Mouse (Mus musculus): ENCODE results near the gene Lrp4.

DNA sequence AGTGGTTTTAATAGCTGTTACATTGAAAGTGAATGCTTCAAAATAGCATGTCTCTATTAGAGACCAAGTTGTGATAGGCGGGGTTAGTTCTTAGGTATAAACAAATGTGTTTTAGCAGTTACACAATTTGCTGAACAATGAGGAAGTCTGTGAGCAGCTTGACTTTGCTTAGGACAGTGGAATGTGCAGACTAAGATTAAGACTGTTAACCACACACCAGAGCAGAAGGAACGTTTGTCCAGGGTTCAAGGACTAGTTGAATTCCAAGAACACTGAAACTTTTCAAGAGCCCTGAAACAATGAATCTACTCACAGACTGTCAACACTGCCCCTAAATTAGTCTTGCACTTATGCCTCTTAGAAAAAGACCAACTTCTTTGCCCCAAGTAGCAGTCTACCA is 15.6 kb upstream of the Lrp4 start:
- no peak for TF ChIP-seq CTCF (IDR thresholded peaks at IDR 0.05; ENCODE audit: control insufficient read depth, insufficient read depth, insufficient replicate concordance, low read depth, low read length)
- no peak for TF ChIP-seq POLR2A (IDR thresholded peaks at IDR 0.05; ENCODE audit: control insufficient read depth, low read depth, low read length)
